Mouse (Mus musculus) heart, postnatal 0 days (tissue): ENCODE results near the gene Tcl1b5.
"Not testable (repeated sequence)": the region's sequence is repeated elsewhere in the genome, so short reads cannot be mapped to it uniquely, and the experiment has no call there.

Source experiments
- CTCF ChIP-seq: IDR thresholded peaks from 2 replicates; pipeline ENCODE4 v1.5.1; 2016; ENCODE audit warnings: antibody characterized with exemption, control low read depth, low read depth
- EP300 ChIP-seq: IDR thresholded peaks from 2 replicates; pipeline ENCODE4 v1.6.1; 2016; ENCODE audit warnings: antibody characterized with exemption, low read depth

- not testable (repeated sequence) for TF ChIP-seq CTCF, EP300
Observed at GRCm38 (mm10) chr12:105181040-105181644, 5.0 kb downstream of the Tcl1b5 start.
